Mouse (Mus musculus) liver, postnatal 0 days (tissue): Measurements from ENCODE around the gene Parp16.

Experiments
- CTCF ChIP-seq: sonication (generic); IDR thresholded peaks from 2 replicates; pipeline ENCODE4 v1.5.1; 2016; ENCODE audit warnings: antibody characterized with exemption, low read depth
- EP300 ChIP-seq: IDR thresholded peaks from 2 replicates; pipeline ENCODE4 v1.6.1; 2016; ENCODE audit warnings: antibody characterized with exemption, low read depth, mild to moderate bottlenecking

DNA sequence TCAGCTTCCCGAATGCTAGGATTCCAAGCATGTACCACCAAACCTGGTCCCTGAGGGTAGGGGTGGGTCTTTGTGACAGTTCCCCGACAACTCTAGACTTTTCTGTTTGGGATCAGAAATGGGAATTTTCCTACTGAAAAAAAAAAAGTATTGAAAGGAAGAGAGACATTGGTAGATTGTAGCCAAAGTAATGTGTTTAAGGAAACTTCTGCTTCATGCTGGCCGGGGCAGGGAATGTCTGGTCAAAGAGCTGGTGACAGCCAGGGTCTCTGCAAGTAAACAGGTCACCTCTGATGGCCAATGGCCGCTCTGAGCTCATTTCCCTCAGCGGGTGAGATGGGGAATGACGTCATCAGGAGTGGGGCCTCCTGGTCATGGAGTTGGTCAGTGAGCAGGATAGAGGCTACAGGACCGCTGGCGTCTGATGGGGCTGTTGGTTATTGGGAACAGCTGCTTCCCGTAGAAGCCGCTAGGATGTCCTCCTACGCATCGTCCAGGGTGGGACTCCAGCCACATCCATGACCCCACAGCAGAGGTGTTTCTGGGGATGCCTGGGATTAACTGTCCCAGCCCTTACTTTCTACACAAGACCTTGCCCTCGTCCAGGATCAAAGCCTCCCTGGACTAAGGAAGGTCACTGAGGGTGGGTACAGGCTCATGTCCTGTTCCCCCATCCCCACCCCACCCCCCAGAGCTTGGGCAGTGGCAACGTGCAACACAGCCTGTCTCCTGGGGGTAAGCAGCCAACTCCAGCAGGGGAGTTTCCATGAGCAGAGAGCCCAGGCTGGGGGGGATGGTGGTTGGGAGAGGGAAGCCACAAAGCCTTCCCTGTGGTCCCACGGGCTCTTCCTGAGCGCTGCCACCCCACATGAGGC, 52.6 kb downstream of the Parp16 start:
- TF ChIP-seq CTCF (no peak), EP300 (no peak)
